Mouse (Mus musculus) Patski (cell line): ENCODE data around the gene Susd1. TPM values are rescaled to one million over a fixed set of nuclear protein-coding genes. Genes with fewer than 3 reads are reported as not detected.
"Not testable (repeated sequence)": the region's sequence is repeated elsewhere in the genome, so short reads cannot be mapped to it uniquely, and the experiment has no call there.

ENCODE experiments used
- ATAC-seq: fragments of 100-300 bp; one replicate; pipeline ENCODE4 v1.8.0; 2021
- CTCF ChIA-PET: fragments of 350-600 bp; sonication (Branson Sonifier 250); formaldehyde crosslinking; loops from one replicate; lab custom pipeline; 2022; ENCODE audit warnings: inconsistent platforms; lab: Charles Lee
- POLR2A ChIA-PET: fragments of 350-600 bp; sonication (Branson Sonifier 250); formaldehyde crosslinking; loops from one replicate; lab custom pipeline; 2022; ENCODE audit warnings: antibody characterized with exemption, inconsistent platforms; lab: Charles Lee
- DNase-seq: peaks from one replicate; pipeline ENCODE4 v3.0.0-alpha.2; 2011; ENCODE audit warnings: low read depth, low spot score
- H3K27me3 ChIP-seq: fragments of 371-371 bp; one replicate; pipeline ENCODE4 v1.5.1; 2021
- CTCF ChIP-seq: fragments of 100-300 bp; IDR thresholded peaks from one replicate; pipeline ENCODE4 v1.5.1; 2021
- in situ Hi-C: fragments of 300-500 bp; cut with MboI; formaldehyde crosslinking; loops from 3 replicates; pipeline ENCODE4 v1.11.1; 2018; ENCODE audit warnings: low pct_unique_long_range_greater_than_20kb, mixed read lengths
- polyA plus RNA-seq: library from polyadenylated mRNA; unstranded; gene quantifications from one replicate; pipeline ENCODE4 v1.2.3, GENCODE M21; 2021

The Susd1 gene
- polyA plus RNA-seq, 1 experiment from 2014 or later = 2.1 TPM

DNA sequence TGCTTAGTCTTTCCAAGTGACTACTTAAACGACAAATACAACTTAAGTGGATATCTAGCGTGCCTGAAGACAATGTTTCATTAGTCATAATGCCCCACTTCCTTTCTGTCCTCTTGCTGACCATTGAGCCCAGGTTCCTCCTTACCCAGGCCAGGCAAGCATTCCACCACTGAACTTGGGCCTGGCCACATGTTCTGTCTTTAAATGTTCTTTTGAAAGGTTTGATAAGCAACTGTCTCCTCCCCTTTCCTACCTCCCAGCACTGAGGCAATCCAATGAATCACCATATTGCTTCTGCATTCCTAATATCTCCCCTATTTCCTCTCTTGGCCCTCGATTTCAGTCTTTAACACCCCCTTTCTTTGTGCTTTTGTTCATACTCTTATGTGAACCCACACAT lies 143.8 kb downstream of the Susd1 start:
- no peaks in the 10 kb centered on the region for H3K27me3 ChIP-seq
- no peak for DNase-seq
- in situ Hi-C loops = no loop called here
- no peak for ATAC-seq
- TF ChIP-seq CTCF = no peak
- POLR2A ChIA-PET = no interaction called here
- CTCF ChIA-PET = no interaction called here

DNA sequence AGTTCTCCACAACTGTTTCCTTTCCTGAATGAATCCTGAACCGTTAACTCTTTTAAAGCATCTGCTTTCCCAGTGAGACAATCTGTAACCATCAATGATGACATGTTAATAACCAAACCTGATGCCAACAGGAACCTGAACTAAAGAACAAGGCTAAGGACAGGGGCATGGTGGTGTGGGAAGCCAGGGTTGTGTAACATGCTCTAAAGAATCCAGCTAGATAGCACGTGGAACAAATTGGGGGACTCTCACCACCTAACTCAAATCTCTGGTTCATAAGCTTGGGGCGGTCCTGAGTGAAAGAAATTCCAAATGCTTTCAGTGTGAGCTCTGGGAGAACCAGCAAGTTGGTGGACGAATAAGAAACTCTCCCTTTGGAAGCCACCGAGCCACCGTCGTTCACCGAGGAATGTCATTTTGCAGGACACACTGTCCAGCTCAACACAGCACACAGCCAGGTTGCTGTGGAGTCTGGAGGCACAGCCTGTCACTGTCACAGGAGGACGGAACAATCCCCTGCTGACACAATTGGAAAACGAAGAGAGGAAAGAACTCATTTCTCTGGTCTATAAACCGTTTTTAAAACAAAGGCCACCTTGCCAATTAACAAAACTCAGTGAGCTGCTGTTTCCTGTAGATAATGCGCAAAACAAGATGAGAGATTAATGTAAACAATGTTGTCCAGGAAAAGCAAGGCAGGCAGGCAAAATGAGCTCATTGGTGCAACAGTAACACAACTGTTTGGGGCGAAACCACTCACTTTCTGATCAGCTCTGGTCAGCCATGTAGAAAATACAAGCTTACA lies 146.3 kb downstream of the Susd1 start:
- CTCF ChIA-PET = interaction anchor here (1.4 to 1.8 kb wide), 2 partner anchors 8 kb away, joined by 4 to 7 read pairs; no protein-coding TSS in a partner anchor

DNA sequence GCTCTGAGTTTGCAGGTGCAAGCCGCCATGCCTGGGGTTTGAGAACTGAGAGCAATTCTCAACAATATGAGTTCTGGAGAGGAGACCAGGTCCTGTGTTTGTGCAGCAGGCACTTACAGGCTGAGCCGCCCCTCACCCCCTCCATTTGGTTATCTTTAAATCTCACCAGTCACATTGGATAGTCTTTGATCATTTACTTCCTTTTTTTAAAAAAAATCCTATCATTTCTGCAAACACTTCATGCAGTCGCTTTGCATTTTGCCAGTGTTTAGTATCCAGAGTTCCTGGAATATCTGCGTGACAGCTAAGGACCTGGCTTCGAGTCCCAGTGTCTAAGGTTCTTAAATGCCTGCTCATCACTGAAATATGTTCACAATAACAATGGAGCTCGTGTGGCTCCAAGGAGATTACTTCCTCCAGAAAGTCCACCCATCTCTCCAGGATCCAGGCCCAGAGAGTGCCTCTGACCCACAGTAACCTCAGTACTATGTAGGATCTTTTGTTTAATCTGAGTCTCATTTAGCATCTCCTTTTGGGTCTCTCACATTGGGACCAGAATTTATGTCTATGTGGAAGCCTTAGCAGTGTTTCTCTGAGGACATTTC lies 147.4 kb downstream of the Susd1 start:
- ChIA-PET POLR2A (interaction anchor here (0.6 kb wide), 1 partner anchor 17 kb away, joined by 3 read pairs; no protein-coding TSS in a partner anchor), CTCF (interaction anchor here (1.8 kb wide), 1 partner anchor 9 kb away, joined by 7 read pairs; no protein-coding TSS in a partner anchor)
- in situ Hi-C loops = no loop called here
- no peaks in the 10 kb centered on the region for H3K27me3 ChIP-seq
- TF ChIP-seq CTCF = no peak
- no peak for DNase-seq
- ATAC-seq = no peak

More for the DNA sequence above, 146.3 kb downstream of the Susd1 start:
- DNase-seq = no peak
- in situ Hi-C loops = no loop called here
- no peak for TF ChIP-seq CTCF
- H3K27me3 ChIP-seq = no peaks in the 10 kb centered on the region
- no peak for ATAC-seq
- POLR2A ChIA-PET = interaction anchor here (1.2 kb wide), 1 partner anchor 25 kb away, joined by 3 read pairs; no protein-coding TSS in a partner anchor

DNA sequence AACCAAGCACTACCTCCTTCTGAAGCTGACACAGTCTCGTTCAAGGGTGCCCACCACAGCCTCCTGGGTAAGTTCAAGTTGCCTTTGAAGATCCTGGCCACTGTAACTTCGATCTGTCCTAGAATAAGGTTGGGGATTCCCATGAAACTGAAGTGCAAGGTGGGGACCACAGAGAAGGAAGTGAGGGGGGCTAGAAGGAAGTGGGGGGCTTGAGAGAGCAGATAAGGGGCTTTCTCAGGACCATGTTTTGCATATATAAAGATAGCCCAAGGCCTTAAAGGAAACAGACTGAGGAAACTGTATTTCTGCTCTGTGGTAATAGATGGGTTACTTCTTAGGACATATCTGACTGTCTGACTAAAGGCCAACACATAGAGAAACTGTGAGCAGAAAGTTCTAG lies 151.3 kb downstream of the Susd1 start:
- ATAC-seq = no peak
- TF ChIP-seq CTCF = no peak
- ChIA-PET POLR2A (no interaction called here), CTCF (no interaction called here)
- H3K27me3 ChIP-seq = no peaks in the 10 kb centered on the region
- in situ Hi-C loops = no loop called here
- DNase-seq = no peak

DNA sequence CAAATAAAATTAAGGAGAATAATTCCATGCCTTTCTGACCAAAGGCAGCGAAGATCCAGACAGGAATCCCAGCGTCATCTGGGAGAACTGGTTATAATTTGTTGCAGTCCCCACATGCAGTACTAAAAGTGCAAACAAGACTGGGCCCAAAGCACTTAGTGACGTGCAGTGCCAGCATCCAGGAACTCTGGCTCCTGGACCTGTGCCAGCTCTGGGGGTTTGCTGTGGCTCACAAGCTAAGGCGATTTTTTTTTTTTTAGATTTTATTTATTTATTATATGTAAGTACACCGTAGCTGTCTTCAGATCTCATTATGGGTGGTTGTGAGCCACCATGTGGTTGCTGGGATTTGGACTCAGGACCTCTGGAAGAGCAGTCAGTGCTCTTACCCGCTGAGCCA lies 152.1 kb downstream of the Susd1 start:
- H3K27me3 ChIP-seq, POLR2A ChIA-PET, in situ Hi-C loops, ATAC-seq, CTCF ChIA-PET, DNase-seq: not testable (repeated sequence)

DNA sequence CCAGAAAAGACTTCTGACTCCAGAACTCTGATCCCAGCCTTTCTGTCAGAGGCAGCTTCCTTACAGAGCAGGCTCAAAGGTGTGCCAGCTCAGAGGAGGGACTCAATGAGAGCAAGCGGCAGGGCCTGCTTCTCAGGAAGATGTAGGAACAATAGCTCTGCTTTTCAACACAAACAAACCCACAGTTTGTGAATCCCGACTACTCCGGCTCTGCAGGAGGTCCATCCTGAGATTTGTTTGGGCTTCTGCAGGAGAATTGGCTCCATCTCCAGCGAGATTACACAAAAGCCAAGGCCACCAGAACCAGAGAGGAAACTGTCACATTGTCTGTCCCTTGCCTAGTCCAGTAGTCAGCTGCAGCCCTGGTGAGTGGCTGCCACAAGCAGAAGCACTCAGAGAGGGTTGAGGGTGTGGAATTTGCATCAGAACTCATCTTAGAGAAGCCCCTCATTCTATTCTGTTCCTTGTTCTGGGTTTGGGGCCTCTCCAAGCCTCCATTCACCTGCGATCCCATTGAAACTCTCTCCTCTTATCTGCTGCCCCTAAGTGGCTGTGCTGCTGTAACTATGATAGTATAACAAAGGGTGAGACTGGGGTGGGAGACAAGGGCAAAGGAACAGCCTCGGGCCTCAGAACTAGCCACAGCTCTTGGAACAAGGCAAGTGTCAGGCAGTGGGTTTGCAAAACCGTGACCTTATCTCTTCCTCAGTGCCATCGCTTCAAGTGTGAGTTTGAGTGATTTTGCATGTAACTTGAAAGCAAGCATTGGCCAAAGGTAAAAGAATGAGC lies 155.5 kb downstream of the Susd1 start:
- ChIA-PET CTCF (interaction anchor here (1.2 kb wide), 1 partner anchor 10 kb away, joined by 4 read pairs; no protein-coding TSS in a partner anchor), POLR2A (no interaction called here)
- no peak for DNase-seq
- in situ Hi-C loops = no loop called here
- H3K27me3 ChIP-seq = no peaks in the 10 kb centered on the region
- no peak for TF ChIP-seq CTCF
- no peak for ATAC-seq

DNA sequence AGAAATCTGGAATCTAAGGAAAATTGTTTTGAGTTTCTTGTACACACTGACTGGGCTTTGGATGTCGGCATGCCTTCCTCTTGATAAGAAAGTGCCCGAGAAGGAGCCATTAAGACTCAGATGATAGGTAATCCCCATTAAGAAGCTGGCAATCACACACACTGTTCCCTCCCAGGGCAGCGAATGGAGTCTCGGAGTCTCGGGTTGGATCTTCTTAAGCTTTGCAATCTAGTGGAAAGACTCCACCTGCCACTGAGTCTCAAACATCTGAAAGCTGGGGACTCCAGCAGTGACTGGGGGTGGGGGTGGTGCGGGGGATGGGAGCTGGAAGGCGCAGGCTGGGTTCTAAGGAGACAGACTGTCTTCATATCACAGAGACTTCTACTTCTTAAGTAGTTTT lies 156.3 kb downstream of the Susd1 start:
- POLR2A ChIA-PET = no interaction called here
- in situ Hi-C loops = no loop called here
- no peak for ATAC-seq
- H3K27me3 ChIP-seq = no peaks in the 10 kb centered on the region
- TF ChIP-seq CTCF = no peak
- no peak for DNase-seq
- CTCF ChIA-PET = no interaction called here

DNA sequence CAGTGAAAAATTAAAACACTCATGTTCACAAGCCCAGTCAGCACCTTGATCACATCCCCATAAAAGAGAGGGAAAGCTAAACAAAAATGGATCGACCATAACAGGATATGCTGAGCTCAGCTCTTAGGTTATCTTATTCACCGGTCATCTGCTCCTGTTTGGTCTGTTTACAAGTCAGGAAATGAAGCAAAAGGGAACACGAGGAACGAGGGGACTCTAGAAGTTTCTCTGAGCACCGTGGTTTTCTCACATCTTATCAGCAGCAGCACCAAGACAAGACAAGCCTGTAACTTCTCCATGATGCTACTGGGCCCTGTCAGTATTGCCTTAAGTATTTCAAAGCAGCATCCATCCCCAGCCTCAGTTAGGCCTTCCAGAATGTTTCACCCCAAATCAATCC lies 157.6 kb downstream of the Susd1 start:
- in situ Hi-C loops = no loop called here
- TF ChIP-seq CTCF = no peak
- ChIA-PET POLR2A (no interaction called here), CTCF (no interaction called here)
- no peak for DNase-seq
- H3K27me3 ChIP-seq = no peaks in the 10 kb centered on the region
- no peak for ATAC-seq

DNA sequence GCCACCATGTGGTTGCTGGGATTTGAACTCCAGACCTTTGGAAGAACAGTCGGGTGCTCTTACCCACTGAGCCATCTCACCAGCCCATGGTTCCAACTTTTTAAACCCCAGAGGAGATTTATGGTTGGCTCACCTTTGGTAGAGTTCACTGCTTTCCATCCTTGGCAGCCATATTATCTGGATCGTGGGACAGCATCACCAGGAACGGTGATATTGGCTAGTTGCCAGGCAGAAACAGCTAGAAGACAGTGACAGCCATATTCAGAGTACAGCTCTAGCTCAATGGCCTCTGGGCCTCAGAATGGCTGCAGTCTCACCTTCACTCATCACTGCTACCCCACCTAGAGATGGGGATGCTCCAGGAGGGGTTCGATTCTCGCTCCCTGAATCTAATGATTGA lies 159.3 kb downstream of the Susd1 start:
- DNase-seq (no peak), ATAC-seq (no peak)
- no peaks in the 10 kb centered on the region for H3K27me3 ChIP-seq
- no peak for TF ChIP-seq CTCF
- in situ Hi-C loops = no loop called here
- ChIA-PET POLR2A (no interaction called here), CTCF (interaction anchor here (1.5 kb wide), 1 partner anchor 19 kb away, joined by 3 read pairs; no protein-coding TSS in a partner anchor)

DNA sequence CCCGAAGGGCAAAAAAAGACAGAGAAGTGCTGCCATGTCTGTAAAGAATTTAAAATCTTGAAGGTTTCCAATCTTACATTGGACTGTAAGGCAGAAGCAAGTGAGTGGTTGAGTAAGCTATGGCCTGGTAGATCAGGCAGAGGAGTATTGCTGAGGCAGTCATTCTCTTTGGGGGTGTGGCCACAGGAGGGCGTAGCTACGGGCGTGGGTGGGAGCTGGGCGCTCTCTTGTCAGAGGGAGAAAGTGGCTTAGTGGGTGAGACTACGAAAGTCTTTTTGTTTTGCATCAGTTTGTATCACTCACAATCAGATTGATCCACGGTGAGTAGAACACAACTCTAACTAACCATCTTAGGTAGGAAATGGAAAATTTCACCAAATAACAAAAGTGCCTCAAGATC lies 160.0 kb downstream of the Susd1 start:
- in situ Hi-C loops = no loop called here
- POLR2A ChIA-PET = no interaction called here
- no peak for TF ChIP-seq CTCF
- CTCF ChIA-PET = interaction anchor here (1.5 kb wide), 1 partner anchor 20 kb away, joined by 3 read pairs; no protein-coding TSS in a partner anchor
- DNase-seq (no peak), ATAC-seq (no peak)
- H3K27me3 ChIP-seq = no peaks in the 10 kb centered on the region
